Mouse (Mus musculus): Measurements from ENCODE around the gene Tmem132c.

DNA sequence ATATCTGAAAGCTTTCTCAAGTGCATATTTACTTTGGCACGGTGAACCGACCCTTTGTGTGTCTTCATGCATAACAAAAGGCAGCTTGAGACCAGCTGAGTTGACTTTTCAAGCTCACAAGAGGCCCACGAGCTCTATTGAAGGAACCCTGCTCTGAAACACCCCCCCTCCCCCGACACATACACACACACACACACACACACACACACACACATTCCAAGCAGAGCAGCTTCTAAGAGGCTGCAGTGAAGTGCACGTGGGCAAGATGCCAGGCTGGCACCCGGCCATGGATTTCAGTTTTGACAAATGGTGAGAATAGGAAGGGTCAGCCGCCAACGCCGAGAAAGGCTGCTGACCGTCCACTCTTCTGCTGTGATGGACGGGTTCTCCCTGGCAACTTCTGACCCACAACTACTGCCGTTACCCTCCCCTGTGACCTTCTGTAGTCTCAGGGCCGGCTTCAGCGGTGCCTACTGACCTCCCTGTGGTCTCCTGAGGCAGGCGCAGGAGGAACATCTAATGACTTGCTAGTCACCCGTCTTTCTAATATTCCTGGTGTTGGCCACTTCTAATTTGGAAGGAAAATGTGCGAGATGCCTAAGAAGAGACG lies 163.9 kb downstream of the Tmem132c start:
- TF ChIP-seq CTCF (IDR thresholded peaks at IDR 0.05; ENCODE audit: insufficient read depth, low read depth, low read length): no peak
- TF ChIP-seq POLR2A (IDR thresholded peaks at IDR 0.05; ENCODE audit: insufficient read depth, low read depth, low read length): no peak

Measured in olfactory bulb, adult 2 months (tissue).